Mouse (Mus musculus) brain, adult 2 months (tissue): ENCODE data around the gene Tub.

Experiments used
- DNase-seq: peaks from one replicate; pipeline ENCODE4 v3.0.0; 2011; ENCODE audit warnings: low read depth, low spot score

Gene Tub

GRCm38 (mm10) chr7:108985934-108986708, 36.0 kb downstream of the Tub start:
- no peak for DNase-seq

DNA sequence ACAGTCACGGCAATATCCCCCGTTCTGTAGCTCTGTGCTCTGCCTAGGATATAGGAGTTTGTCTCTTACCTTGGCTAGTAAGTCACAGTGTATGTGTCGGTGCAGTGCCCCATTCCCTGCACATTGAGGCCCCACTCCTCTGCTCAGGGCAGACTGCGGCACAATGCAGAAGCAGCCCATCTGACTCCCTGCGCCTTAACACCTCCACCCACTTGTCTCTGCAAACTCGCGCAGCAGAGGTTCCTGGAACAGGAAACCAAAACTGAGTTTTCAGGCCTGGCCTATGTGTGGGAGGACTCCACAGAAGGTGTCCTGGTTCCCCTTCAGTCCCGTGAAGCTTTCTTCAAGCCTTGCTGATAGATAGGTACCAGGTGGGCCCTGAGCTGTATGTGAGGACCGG, 41.1 kb downstream of the Tub start:
- DNase-seq = peak; percentile 90

DNA sequence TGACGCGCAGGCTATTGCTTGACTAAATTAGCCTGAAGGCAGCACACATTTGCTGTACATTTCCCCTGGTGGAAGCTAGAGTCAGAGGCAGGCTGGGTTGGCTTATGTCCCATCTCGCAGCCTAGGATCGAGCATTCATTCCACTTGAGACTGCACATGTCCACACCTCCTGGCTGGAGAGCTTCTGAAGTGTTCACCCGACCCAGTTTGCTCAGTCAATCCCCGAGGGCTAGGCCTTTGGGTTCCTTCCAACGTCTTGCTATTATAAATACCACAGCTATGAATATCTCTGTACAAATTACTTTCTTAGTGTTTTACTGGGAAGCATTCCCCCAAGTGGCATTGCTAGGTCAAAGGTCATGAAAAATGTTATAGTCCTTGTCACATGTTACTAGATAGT, 43.1 kb downstream of the Tub start:
- peak; percentile 45 for DNase-seq

- DNase-seq = no peak
These were observed 43.7 kb downstream of the Tub start for GRCm38 (mm10) chr7:108993881-108994291.

DNA sequence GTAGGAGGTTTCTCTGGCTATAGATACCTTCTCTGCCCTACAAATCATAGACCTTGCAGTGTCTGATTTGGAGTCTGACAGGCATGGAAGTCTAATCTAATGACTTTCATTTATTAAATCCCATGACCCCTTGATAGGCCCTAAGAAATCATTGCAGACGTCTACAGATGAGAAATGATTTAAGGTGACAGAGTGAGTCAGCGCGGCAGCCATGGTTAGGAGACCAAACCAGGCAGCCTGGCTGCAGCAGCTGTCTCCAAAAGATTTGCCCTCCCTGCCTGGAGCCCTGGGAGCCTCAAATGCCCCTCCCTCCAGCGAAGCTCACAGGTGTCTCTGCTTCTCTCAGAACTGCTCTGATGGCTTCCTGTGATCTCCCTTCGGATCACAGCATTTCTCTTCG, 46.0 kb downstream of the Tub start:
- DNase-seq = no peak

DNA sequence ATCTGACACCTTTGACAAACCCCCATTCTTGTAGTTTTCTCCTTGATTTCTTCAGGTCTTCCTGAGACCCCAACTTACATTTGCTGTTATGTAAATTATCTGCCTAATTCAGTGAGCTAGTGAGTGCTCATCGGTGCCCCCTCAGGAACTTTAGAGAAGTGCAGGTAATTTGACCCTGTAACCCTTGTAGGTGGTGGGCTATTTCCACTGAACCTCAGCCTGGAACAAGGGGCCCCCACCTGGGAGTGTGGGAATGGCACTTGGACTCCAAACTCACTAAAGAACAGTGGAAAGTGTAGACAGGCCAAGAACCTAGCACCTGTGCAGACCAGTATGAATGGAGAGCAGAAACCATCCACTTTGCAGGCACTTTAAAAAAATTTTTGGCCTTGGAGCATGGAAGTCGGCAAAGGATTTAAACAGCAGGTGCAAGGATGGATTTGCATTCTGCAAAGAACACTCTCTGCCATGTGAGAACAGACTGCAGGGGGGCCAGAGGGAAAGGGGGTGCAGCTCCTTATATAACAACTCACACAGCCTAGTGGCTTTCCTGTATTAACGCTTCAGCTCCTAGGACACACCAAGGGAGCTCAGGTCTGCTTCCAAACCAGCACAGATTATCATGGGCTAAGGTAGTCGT, 50.3 kb downstream of the Tub start:
- DNase-seq = peak; percentile 87

GRCm38 (mm10) chr7:109001971-109002370, 51.8 kb downstream of the Tub start:
- peak; percentile 33 for DNase-seq

- no peak for DNase-seq
These were observed 53.5 kb downstream of the Tub start for GRCm38 (mm10) chr7:109003653-109004052.

DNA sequence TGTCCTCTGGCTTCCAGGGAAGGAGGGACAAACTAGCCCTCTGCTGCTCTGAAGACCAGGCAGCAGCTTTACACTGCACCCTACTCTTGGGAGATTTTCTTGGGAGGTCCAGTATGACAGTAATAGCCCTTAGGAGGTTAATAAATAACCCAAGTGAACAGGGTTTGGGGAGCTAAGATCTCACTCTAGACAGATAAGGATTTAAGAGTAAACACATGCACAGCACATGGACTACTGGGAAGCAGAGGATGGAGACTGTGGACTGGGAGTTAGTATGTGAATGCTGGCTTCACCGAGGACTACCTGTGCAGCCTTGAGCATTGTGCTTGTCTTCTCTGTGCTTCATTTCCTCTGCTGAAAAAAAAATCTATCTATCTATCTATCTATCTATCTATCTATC, 59.1 kb downstream of the Tub start:
- no peak for DNase-seq

GRCm38 (mm10) chr7:109010720-109011595, 60.8 kb downstream of the Tub start:
- DNase-seq = peak; percentile 77

DNA sequence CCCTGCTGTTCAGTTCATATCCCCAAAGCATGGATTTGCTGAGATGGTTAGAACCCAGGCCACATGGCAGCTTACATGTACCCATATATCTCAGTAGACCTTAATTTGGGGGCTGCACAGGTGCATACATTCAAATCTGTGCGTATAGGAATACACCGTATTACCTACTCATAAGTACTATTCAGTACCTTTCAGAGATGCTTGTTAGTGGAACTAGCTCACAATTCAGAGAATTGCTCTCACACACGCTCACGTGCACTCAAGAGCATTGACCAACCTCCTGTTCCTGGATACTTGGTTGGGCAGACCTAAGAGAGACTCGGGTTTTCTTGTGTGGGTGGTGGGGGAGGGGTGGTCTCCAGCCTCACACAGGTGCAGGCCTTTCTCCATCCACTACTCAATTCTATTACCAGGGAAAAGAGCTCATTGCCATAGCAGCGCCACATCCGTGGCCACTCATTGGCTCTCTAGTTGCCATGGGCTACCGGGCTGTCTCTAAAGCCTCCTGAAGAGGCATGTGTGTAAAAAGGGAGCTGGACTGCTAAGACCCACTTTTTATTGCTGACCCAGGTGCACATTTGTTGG, 61.5 kb downstream of the Tub start:
- DNase-seq = peak; percentile 90

DNA sequence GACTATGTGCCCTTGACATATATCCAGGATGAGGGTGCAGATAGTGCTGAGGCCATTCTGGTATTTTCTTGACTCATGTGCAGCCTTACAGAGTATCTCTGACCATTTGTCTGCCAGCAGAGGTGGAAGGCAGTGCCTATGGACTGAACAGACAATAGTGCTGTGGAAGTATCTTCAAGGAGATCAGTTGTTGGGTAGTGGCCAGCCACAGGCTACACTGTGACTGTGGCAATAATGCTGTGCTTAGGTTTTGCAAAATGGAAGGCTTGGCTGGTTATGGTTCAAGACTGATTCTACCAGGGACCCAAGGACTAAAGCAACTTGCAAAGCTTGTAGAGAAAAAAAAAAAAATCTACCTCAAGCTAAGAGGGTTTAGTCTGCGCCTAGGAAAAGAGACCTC, 62.4 kb downstream of the Tub start:
- DNase-seq = no peak

GRCm38 (mm10) chr7:109012998-109013625, 63.0 kb downstream of the Tub start:
- peak; percentile 76 for DNase-seq

GRCm38 (mm10) chr7:109014851-109015250, 64.7 kb downstream of the Tub start:
- DNase-seq = peak; percentile 67

- no peak for DNase-seq
These were observed 66.3 kb downstream of the Tub start for GRCm38 (mm10) chr7:109016378-109016923.

DNA sequence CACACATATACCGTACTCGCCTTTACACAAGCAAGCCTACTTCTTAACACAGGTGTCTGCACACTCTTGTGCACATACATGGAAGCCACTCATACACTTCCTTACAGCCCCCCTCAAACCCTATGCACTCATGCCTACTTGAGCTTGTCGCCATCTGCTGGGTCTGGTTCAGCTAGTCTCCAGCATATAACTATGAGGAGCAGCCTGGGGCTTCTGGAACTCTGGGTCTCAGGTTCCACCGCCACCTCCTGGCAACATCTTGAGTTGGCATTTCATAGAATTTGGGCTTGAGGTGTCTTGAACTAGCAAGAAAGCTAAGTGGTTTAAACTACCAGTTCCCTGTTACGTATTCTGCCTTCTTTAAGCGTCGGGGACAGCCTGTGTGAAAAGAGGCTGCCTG, 69.1 kb downstream of the Tub start:
- DNase-seq = no peak

- peak; percentile 87 for DNase-seq
These were observed 71.3 kb downstream of the Tub start for GRCm38 (mm10) chr7:109021428-109021827.

DNA sequence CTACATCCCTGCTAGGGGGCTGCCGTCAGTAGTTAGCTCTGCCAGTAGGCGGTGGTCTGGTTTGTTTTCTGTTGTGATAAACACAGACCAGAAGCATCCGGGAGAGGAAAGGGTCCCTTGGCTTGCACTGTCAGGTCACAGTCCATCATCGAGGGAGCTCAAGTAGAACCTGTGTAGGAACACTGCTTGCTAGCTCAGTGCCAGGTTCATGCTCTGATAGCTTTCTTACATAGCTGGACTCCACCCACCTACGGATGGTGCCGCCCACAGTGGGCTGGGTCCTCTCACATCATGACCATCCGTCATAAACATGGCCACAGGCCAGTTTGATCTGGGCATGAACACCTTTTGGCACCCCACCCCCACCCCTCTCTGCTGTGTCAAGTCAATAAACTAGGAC, 75.6 kb downstream of the Tub start:
- DNase-seq = no peak

- DNase-seq = peak; percentile 66
These were observed 76.8 kb downstream of the Tub start for GRCm38 (mm10) chr7:109026976-109027375.

DNA sequence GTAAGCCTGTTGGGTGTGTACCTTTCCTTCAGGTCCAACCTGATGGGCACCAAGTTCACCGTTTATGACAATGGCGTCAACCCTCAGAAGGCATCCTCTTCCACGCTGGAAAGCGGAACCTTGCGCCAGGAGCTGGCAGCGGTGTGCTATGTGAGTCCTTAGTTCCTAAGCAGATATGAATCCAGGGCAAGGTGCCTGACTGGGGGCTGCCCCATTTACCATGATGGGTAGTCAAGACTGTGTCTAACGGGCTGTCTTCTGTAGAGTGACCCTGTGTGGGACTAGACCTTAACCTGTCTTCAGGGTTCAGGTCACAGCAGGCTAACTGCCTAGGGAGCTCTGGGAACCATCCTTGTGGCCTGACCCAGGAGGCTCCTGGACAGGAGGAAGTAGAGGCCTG, 77.6 kb downstream of the Tub start:
- DNase-seq = no peak

GRCm38 (mm10) chr7:109028204-109028603, 78.1 kb downstream of the Tub start:
- DNase-seq = peak; percentile 90
